Mouse (Mus musculus) gonadal fat pad, adult 2 months (tissue): ENCODE measurements at regions not wholly inside any gene's neighbourhood (a gene's known extent, or its start where the extent isn't known, plus 50 kb on each side); places are given as distances from the start of the nearest gene placed in this dataset.
A peak's percentile ranks its signal among the peaks of the same experiment; 100 is the strongest.

ENCODE experiments used
- DNase-seq: peaks from one replicate; pipeline ENCODE4 v3.0.0-alpha.2; 2012; ENCODE audit warnings: low read depth

DNA sequence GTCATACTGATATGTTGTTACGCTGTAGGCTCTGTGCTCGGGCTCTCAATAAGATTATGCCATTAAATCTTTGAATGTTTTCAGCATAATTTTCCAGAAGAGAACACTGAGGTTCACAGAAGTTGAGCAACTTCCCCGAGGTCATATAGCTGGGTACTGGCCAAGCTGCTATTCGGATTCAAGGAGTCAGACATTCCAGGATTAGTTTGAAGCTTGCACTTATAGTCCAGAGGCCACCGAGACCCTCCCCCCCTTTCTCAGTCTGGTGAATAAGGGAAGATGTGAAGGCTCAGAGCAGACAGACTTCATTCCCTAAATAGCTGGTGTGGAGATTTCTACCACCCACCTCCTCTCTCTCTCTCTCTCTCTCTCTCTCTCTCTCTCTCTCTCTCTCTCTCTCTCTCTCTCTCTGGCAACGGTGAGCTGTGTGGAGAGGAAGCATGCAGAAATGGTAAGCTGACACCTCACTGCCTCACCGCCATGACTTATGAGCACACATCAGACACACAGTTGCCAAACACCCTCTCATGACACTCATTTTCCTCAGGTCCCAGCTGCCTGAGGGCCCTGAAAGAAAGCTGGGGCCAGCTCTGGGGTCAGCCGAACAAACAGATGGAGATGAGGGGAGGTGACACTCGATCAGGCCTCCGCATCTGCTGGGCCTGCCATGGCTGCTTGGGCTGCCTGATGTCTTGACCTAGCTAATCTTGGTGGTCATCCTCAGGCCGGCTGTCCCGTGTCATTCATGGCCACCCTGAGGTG, 107.0 kb upstream of the Pdzrn3 start:
- no peak for DNase-seq

DNA sequence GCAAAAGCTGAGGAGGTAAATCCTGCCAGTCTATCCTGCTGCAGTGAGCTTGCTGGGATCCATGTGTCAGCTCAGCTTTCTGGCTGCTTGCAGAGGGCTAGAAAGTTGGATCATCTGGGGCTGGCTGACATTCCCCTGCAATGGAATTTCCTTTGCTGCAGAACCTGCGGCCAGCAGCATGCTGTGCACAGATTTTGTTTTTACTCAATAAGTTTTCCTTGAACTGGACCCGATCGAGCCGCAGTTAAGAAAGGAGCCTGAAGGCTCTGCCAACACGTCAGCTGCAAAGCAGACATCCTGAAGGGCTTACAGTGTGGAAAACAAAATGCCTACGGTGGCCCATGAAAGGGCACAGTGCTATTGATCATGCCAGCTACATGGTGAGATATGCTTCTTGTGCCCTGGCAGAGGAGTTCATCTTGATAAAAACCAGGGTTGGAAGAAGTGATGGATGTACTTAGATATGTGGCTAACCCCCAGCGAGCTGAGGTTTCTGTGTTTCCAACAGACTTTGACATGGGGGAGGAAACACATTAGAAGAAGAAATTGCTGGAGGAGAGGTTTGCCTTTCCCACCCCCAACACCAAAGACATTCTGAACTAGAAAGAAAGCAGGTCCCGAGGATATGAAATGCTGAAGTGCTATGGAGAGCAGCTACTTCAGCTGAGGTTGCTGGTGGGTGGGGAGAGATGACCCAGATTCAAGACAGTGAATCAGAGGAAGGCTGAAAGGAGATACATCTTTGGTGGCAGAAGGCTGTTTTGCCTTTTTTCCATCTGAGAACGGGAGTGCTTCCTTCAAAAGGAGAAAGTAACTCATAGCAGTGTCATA, 105.2 kb upstream of the Pdzrn3 start:
- no peak for DNase-seq

DNA sequence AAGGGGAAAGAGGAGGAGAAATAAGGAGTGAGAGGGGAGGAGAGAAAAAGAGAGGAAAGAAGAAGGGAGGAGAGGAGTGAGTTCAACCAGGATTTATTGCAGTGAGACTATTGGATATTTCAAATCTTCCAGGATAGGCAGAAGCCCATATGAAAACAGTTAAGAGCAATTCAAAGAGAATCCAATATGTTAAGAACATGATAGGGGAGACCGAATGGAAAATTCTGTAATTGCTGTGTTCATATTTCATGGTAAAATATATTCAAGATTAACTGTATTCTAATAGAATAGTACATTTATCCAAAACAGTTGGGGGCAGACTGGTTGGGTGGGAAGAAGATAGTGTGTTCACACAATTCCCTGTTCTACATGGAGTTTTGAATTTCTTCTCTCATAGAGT, 96.3 kb upstream of the Pdzrn3 start:
- no peak for DNase-seq

DNA sequence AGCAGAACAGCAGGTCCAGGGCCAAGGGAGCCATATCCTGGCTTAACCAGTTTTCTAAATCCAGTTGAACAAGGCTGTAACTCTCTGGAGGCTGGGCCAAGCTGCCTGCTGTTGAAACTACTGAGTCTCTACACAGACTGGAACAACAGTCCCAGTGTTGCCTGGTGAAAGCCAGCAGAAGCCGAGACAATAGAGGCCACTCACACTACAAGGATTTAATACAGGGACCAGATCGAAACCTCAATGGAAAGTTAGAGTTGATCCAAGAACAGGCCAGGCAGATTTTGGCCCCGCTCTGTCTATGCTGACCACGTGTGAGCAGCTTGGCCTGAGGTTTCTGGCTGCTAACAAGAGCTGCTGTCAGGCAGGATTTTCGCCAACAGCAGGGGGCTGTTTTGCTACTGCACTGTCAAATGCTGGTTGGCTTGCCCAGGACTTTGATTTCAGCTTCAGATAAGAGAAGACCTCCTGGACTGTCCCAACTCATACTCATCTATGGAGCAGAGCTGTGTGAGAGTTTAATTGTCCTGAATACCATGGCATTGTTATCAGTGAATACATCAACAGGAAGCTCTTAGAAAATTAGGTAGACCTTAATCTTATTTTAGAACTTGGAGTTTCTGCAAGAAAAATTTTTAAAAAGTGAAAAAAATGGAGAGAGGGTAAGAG, 95.7 kb upstream of the Pdzrn3 start:
- DNase-seq: peak; percentile 93

DNA sequence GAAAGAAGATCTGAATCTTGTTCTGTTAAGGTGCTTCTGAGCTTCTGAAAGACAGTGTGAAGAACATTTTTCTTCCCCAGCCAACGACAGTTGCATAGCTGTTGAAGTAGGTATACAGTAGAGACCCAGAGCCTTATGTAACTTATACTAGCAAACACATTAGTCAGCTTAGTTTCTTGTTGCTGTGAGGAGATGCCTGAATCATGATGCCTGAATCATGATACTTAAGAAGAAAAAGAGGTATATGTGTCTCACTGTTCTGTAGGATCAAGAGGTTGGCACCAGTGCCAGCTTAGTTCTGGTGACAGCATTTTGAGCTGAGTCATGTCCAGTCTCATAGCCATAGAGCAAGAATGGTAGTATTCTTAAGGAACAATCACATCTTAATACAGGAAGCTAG, 87.2 kb upstream of the Pdzrn3 start:
- DNase-seq: no peak

DNA sequence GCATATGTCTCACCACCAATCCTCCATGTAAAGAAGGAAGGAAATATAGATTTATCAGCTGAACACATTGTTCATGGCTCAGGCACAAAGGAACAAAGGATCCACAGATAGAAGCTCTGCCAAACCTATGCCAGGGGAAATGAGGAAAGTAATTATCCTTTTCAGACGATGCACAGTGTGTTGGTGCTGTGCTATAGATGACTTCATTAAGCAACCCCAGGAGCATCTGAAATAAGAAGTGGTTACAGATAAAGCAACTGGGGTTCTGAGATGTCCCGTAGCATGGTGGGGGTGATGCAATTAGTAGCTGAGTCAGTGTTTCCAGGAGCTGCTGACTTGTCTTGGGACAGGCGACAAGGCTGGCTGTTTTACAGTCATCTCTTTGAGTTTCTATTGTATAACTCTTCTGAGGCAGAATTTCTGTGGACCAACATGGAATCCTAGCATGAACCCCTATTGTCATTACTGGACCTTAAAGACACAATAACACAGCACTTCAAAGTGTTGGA, 86.2 kb upstream of the Pdzrn3 start:
- DNase-seq: no peak

DNA sequence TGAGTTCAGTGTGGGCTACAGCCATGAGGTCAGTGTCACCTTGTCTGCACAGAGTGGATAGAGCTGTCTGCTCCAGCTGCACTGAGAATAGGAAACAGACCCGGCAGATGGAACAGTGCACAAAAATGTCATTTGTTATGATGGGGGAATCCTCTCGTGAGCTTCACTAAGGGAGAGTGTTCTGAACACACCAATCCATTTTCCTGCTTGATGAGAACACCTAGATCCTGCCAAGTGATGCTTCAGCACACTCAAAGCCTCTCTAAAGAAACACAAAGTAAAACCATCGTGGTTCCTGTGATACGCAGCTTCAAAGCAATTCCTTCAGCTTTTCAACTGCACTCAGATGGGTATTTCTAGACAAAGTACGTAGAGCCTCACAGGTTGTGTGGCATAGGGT, 69.0 kb upstream of the Pdzrn3 start:
- DNase-seq: no peak

DNA sequence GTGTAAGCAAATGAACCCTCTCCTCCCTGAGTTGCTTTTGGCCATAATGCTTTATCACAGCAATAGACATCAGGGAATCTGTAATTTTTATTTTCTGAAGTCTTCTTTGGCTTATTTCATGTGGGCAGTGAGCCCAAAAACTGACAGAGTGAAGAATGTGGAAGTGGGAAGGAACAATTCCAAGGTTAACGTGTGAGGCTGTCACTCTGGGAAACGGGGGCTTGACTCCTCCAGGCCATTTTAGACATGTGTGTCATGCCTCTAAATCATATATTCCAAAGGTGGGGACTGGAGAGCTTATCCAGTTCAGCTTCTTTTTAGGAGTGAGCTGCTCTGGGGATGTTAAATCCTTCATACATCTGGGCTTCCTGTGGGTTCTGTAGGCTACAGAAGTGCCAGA, 68.6 kb upstream of the Pdzrn3 start:
- no peak for DNase-seq

DNA sequence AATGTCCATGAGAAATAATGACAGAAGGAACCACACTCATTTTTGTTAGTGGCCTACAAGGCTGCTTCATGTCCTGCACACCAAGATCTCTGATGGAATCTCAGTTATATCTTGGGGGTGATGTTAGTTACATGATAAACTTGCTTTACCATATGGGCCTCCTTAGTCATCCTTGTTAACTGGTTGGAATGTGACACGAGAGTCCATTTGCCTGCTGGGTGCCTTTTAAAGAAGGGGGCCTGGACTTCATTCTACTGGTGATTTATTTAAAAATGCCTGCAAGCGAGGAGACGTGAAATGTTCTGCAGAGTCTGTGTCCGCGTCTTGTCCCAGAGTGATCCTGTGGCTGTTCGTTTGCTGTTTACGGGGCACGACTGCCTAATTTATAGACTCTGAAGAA, 55.1 kb upstream of the Pdzrn3 start:
- DNase-seq: no peak

DNA sequence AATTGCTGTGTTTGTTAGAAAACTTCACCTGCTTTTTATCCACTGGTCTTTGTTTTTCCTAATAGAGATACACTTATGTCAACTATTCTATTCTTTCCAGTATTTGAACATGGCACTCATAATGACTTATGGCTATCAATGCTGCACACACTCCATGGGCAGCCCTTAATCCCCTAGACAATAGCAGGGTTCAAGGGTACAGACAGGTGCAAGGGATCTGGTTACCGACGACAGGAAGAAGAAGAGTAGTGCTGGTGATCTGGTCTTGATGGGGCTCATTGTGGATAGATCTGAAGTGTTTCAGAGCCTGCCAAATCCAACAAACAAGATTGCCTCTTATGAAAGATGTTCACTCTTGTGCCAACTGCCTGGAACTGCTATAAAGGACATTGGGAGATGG, 51.9 kb upstream of the Pdzrn3 start:
- no peak for DNase-seq
